Comparison of ENCODE assay signal across 24 mouse cellular contexts in genomic region chr19:41667591-41667990, GRCm38 (mm10).
"Had no signal": no experiment of that assay in that cellular context is flagged by ENCODE, and none has a peak within 500 bp of the region (broad histone marks: within the 10 kb centered on the region; RNA-seq: fewer than 3 reads in every experiment).

No protein-coding gene starts in this region.

- H3K4me3 ChIP-seq: heart, embryonic 10.5 days; heart, embryonic 12.5 days; hindbrain, embryonic 10.5 days; hindbrain, embryonic 12.5 days; intestine, embryonic 15.5 days; left cerebral cortex, adult 2 months; limb, embryonic 10.5 days; limb, embryonic 12.5 days; liver, embryonic 13.5 days; liver, embryonic 15.5 days had no signal

- H3K27ac ChIP-seq: heart, embryonic 10.5 days; hindbrain, embryonic 12.5 days; hindbrain, embryonic 14.5 days; intestine, embryonic 15.5 days; left cerebral cortex, adult 2 months; limb, embryonic 10.5 days; limb, embryonic 12.5 days; liver, embryonic 13.5 days; liver, embryonic 15.5 days had no signal

- DNase-seq: gastrocnemius, postnatal 14 days; gastrocnemius, postnatal 36 days; heart, adult 11 months; heart, postnatal 10 days; heart, postnatal 4 days; kidney, adult 18-20 months; kidney, adult 8-10 months; kidney, postnatal 10 days; kidney, postnatal 25 days; kidney, postnatal 4 days; layer of hippocampus, adult 9-11 months; liver; liver, embryonic 13.5 days; liver, postnatal 0 days had no signal
